Mouse (Mus musculus) CH12F3 (cell line): Measurements from ENCODE around the gene Igf1r.

ENCODE experiments used
- in situ Hi-C: fragments of 300-500 bp; cut with MboI; formaldehyde crosslinking; loops from 2 replicates; pipeline ENCODE4 v1.14.3; 2020; ENCODE audit warnings: low sequenced_read_pairs

The Igf1r gene

GRCm38 (mm10) chr7:67957376-67957775, 4.7 kb downstream of the Igf1r start:
- in situ Hi-C loops, result no loop called here

DNA sequence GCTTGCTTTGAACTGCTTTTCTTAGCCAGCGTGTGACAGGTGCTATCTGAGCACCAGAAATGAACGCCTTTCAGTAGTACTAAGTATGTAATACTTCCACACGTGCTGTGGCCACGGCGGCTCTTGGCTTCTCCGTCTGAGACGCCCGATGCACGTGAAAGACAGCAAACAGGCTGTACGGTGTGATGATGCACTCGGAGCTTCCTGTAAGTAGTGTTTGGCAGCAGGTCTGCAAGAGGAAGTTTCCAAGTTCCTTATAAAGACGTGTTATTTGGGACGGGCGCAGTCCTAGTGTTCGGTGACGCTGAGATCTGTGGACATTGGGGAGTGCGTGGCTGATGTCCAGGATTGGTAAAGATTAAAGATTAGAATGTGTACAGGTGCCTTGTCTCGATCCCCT, 5.4 kb downstream of the Igf1r start:
- in situ Hi-C loops, result no loop called here

- in situ Hi-C loops, result no loop called here
Measured at GRCm38 (mm10) chr7:67960701-67961100, 8.1 kb downstream of the Igf1r start.

DNA sequence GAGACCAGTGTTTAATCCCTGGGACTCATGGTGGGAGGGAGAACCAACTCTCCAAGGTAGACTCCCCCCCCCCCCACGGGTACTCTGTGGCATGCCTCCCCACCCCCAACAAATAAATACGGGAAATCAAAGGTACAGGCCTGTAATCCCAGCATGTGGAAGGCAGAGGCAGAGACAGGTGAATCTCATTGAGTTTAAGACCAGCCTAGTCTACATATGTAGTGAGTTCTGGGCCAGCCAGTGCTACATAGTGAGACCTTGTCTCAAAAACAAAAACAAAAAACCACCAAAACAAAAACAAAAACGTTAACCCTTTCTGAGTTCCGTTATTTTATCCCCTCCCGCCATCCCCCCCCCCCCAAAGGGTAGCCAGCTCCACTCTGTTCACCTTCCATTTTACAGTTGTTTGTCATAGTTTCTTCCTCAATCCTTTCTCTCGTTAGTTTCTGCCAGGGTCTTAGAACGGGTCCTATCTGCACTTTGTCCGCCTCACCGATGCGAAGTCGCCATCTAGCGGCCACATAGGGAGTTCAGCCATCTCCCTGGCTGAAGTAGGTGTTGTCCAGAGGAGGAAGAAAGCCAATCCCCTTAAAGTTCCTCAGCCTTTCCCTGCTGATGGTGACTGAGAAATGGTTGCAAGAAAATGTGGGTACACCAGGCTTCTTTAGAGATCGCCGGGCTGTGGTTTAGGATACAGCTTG, 9.1 kb downstream of the Igf1r start:
- in situ Hi-C loops, result no loop called here

DNA sequence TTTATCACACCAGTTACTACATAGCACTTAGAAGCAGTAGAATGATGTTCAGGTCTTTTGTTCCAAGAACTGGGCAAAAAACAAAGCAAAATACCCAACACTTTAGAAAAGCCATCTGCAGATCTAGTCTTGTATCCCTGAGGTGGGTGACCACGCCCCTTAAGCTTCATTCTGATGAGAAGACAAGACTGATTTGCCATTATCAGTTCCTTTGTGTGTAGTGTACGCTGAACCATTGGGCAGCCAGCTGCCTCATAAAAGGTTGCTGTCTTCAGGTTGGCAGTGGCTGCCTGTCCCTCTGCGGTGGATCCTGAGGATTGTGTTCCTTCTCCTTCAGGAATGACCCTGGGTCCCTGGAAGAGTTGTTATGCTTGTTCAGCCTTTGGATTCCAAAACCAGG, 11.1 kb downstream of the Igf1r start:
- in situ Hi-C loops, result no loop called here

DNA sequence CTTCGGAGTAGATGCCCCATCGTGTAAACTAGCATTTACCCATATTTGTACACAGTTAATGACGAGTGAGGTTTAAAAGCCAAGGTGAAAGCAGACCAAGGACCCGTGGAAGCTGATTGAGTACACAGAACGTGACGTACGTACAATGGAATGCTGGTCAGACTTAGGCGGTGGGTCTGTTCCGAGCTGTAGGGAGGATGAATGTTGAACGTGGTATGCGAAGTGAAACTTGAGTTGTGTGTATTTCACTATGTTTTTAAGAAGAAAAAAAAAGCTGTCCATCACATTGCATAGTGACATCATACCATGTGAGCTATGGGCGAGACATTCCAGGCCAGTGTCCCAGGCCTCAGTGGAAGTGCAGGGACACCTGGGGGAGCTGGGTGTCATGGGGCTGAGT, 15.8 kb downstream of the Igf1r start:
- in situ Hi-C loops, result no loop called here

DNA sequence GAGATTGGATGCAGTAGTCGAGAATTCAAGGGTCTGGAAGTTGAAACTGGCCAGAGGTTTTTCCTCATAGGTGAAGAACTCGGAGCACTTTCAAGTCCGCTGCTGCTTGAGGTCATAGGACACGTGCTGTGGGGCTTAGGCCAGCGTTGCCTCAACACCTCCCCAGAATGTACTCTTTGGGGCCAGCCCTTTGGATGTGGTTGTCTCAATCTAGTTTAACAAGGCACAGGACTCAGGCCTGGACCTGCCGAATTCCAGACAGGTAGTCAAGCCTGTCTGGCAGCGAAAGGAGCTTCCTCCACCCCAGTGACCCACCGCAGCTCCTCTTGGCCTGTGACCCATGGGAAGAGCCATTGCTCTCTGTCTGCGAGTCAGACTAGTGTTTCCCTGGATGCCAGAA, 16.4 kb downstream of the Igf1r start:
- in situ Hi-C loops, result no loop called here

- in situ Hi-C loops, result no loop called here
Measured at GRCm38 (mm10) chr7:67973180-67974014, 20.8 kb downstream of the Igf1r start.

DNA sequence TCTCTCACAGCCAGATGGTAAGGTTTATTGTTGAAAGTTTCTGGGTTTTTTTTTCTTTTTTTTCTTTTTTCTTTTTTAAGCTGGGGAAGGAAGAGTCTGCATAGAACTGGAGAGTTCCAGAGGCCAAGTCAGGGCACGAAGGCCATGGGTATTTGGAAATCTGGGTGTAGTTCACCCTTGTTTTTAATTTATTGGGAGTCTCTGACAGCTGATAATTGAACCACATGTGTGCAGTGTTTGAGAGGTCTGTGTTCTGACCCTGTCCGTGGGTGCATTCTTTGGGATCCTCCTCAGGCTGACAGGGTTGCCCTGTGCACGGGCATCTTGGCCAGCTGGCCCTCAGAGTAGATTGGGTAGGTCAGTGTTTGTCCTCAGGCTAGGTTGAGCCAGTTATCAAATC, 29.3 kb downstream of the Igf1r start:
- in situ Hi-C loops, result no loop called here

- in situ Hi-C loops, result no loop called here
Measured at GRCm38 (mm10) chr7:67982809-67983208, 30.2 kb downstream of the Igf1r start.

GRCm38 (mm10) chr7:67983451-67983850, 30.8 kb downstream of the Igf1r start:
- in situ Hi-C loops, result no loop called here

- in situ Hi-C loops, result no loop called here
Measured at GRCm38 (mm10) chr7:67985003-67985416, 32.4 kb downstream of the Igf1r start.

GRCm38 (mm10) chr7:67985511-67985910, 32.9 kb downstream of the Igf1r start:
- in situ Hi-C loops, result no loop called here

GRCm38 (mm10) chr7:67986277-67986676, 33.6 kb downstream of the Igf1r start:
- in situ Hi-C loops, result no loop called here

GRCm38 (mm10) chr7:67986816-67987215, 34.2 kb downstream of the Igf1r start:
- in situ Hi-C loops, result no loop called here

- in situ Hi-C loops, result no loop called here
Measured at GRCm38 (mm10) chr7:67989376-67989775, 36.7 kb downstream of the Igf1r start.

DNA sequence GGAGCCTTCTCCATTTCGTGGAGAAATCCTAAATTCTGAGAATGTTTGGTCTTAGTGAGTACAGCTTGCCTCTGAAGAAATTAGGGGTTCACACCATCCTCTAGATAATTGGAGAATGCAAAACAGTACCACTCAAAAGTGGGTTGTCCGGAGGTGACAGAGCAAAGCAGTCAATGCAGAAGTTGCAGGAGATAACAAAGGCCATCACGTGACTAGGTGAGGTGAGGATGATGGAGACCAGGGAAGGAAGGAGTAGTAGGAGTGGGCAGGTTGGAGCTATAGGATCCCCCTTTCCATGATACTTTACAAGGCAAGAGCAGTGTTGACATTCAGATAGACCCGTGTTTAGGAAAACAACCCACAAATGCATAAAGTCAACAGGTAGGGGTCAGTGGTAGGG, 41.0 kb downstream of the Igf1r start:
- in situ Hi-C loops, result no loop called here

DNA sequence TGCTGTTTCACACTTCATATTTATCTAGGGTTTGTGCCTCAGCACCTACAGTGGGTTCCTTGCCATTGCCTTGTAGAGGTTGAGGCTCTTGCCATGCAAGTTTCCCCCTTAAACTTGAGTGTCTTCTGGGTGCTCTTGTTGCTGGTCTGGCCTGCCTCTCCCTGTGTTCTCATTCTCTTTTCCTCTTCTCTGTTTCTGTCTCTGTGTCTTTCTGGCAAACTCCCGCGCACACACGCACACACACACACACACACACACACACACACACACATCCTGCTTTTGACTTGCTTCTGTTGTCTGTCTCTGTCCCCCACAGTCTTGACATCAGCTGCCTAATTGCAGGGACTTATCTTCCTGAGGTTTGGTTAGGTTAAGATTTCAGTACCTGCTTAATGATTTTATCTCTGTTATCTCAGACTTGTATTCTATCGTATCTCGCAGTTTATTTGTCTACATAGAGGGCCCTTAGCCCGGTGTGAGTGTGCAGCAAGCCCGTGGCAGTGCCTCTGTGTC, 41.8 kb downstream of the Igf1r start:
- in situ Hi-C loops, result no loop called here

- in situ Hi-C loops, result no loop called here
Measured at GRCm38 (mm10) chr7:67995276-67995675, 42.6 kb downstream of the Igf1r start.

DNA sequence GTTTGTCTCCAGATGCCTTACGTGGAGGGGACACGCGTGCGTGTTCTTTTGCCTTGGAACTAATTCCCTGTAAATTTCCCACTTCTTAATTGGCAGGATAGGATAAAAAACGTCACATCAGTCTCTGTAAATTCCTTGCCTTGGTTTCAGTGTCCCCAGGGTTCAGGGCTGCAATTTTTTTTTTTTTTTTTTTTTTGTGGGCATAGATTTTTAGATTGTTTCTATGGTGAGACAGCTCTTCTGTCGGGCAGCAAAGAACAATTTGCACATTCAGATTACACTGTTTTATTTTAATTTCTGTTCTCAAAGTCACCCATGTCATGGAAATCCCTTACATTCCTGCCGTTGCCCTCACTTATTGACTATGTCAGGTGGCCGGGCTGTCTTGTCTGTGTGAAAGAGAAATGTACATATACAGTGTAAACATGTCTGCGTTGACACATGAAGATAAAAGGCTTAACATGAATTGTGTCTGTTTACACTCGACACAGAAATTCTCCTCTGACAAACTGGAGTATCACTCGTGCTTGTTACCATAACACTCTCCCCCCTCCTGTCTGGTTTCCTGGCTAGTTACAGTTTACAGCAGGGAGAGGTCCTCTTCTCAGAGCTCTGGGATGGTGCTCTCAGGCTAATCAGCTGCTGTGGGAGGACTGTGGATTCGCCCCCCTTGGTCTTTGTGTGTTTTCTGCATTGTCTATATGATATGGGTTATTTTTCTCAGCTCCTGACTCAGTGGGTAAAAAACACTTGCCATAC, 43.8 kb downstream of the Igf1r start:
- in situ Hi-C loops, result no loop called here

- in situ Hi-C loops, result no loop called here
Measured at GRCm38 (mm10) chr7:68001269-68001668, 48.6 kb downstream of the Igf1r start.
